ENCODE assay signal across 13 mouse cellular contexts in genomic region chr8:126542090-126542689, GRCm38 (mm10). TPM values are rescaled to one million over a fixed set of nuclear protein-coding genes. Genes with fewer than 3 reads are reported as not detected.
DNase-seq lines count a peak whose midpoint lies in the region; ATAC-seq lines count a peak whose summit lies in the region.
"Had no signal": no experiment of that assay in that cellular context is flagged by ENCODE, and none has a peak within 500 bp of the region (broad histone marks: within the 10 kb centered on the region; RNA-seq: fewer than 3 reads in every experiment).

No protein-coding gene starts in this region.

- H3K9me3 ChIP-seq in heart, embryonic 14.5 days (ENCODE audit: control insufficient read depth, low read length), result no peaks in the 10 kb centered on the region
- no peaks in the 10 kb centered on the region for H3K9me3 ChIP-seq in liver, embryonic 16.5 days (replicated peaks; ENCODE audit: control insufficient read depth, low read length)
- H3K9me3 ChIP-seq in heart, embryonic 16.5 days (replicated peaks; ENCODE audit: control insufficient read depth, low read length), result no peaks in the 10 kb centered on the region
- H3K9me3 ChIP-seq: G1E; liver, embryonic 15.5 days had no signal

- H3K4me3 ChIP-seq in heart, embryonic 14.5 days (ENCODE audit: control insufficient read depth in 1 of 2, insufficient read depth in 1 of 2, low read depth in 1 of 2, low read length in 2 of 2), result no peak overlapping the region
- H3K4me3 ChIP-seq in liver, embryonic 16.5 days (ENCODE audit: low read depth, low read length), result no peak overlapping the region
- no peak overlapping the region for H3K4me3 ChIP-seq in heart, embryonic 16.5 days (ENCODE audit: low read length)
- H3K4me3 ChIP-seq: liver, embryonic 15.5 days had no signal

- 0 out of 2 replicates have a peak overlapping the region, but pooled peaks have one; percentile 18 for H3K9ac ChIP-seq in heart, embryonic 14.5 days (ENCODE audit: low read length)
- H3K9ac ChIP-seq in liver, embryonic 16.5 days (ENCODE audit: low read depth, low read length), result no peak overlapping the region
- no peak overlapping the region for H3K9ac ChIP-seq in heart, embryonic 16.5 days (ENCODE audit: low read length)
- H3K9ac ChIP-seq: liver, embryonic 15.5 days had no signal

- peak overlapping the region; percentile 61 to 64 for H3K27ac ChIP-seq in heart, embryonic 14.5 days (replicated peaks in 1 of 2; ENCODE audit: control insufficient read depth in 1 of 2, insufficient read depth in 1 of 2, low read depth in 2 of 2, low read length in 2 of 2)
- H3K27ac ChIP-seq in liver, embryonic 16.5 days (ENCODE audit: low read length), result peak overlapping the region; percentile 7; the same call in 1 of the 2 replicates
- peak overlapping the region; percentile 52 for H3K27ac ChIP-seq in heart, embryonic 16.5 days (ENCODE audit: low read length)
- H3K27ac ChIP-seq: liver, embryonic 15.5 days; macrophage had no signal

- peaks cover 36 to 49% of the 10 kb centered on the region in 2 experiments for H3K4me1 ChIP-seq in heart, embryonic 14.5 days (ENCODE audit: control insufficient read depth in 2 of 2, insufficient read depth in 2 of 2, low read length in 2 of 2)
- H3K4me1 ChIP-seq in liver, embryonic 16.5 days (ENCODE audit: control insufficient read depth, low read depth, low read length), result peaks cover 4% of the 10 kb centered on the region; the same call in 1 of the 2 replicates
- H3K4me1 ChIP-seq in heart, embryonic 16.5 days (ENCODE audit: control insufficient read depth, insufficient read depth, low read length), result peaks cover 47% of the 10 kb centered on the region

- H3K36me3 ChIP-seq in heart, embryonic 14.5 days (ENCODE audit: control insufficient read depth, insufficient read depth, low read length), result no peaks in the 10 kb centered on the region
- no peaks in the 10 kb centered on the region for H3K36me3 ChIP-seq in liver, embryonic 16.5 days (ENCODE audit: control insufficient read depth, insufficient read depth)
- no peaks in the 10 kb centered on the region for H3K36me3 ChIP-seq in heart, embryonic 16.5 days (ENCODE audit: control insufficient read depth, insufficient read depth)
- H3K36me3 ChIP-seq: G1E; liver, embryonic 15.5 days had no signal

- ATAC-seq in heart, embryonic 14.5 days (ENCODE audit: insufficient number of reproducible peaks, insufficient read depth, low FRiP score, low read depth), result no peak
- ATAC-seq in liver, embryonic 16.5 days (ENCODE audit: low read depth), result no peak
- ATAC-seq in heart, embryonic 16.5 days (replicated peaks; ENCODE audit: extremely low read depth, insufficient read depth, low FRiP score), result no peak
- no peak for ATAC-seq in erythroid progenitor cell, adult 5-6 weeks (replicated peaks; ENCODE audit: low FRiP score, poor library complexity, severe bottlenecking)
- ATAC-seq: forebrain, embryonic 16.5 days had no signal

- H3K4me2 ChIP-seq in heart, embryonic 14.5 days (ENCODE audit: low read length), result no peak overlapping the region
- no peak overlapping the region for H3K4me2 ChIP-seq in liver, embryonic 16.5 days (ENCODE audit: low read depth, low read length)
- H3K4me2 ChIP-seq in heart, embryonic 16.5 days (ENCODE audit: low read depth, low read length), result no peak overlapping the region
- H3K4me2 ChIP-seq: liver, embryonic 15.5 days had no signal

- peak; percentile 21 for DNase-seq in cerebellum, adult 9-10 months
- no peak for DNase-seq in cerebellum, adult 8-10 months
- no peak for DNase-seq in heart, adult 9 months (ENCODE audit: low spot score in 2 of 2)
- DNase-seq in liver, result no peak
- DNase-seq: kidney, postnatal 4 days had no signal

- no peaks in the 10 kb centered on the region for H3K27me3 ChIP-seq in heart, embryonic 14.5 days (ENCODE audit: control insufficient read depth, insufficient read depth, low read length)
- no peaks in the 10 kb centered on the region for H3K27me3 ChIP-seq in liver, embryonic 16.5 days (ENCODE audit: control insufficient read depth, insufficient read depth, low read depth, low read length)
- H3K27me3 ChIP-seq in heart, embryonic 16.5 days (ENCODE audit: control insufficient read depth, insufficient read depth, low read length), result no peaks in the 10 kb centered on the region
- H3K27me3 ChIP-seq: liver, embryonic 15.5 days had no signal

- WGBS in heart, embryonic 14.5 days, result 50% methylated on average over 10 of the region's 10 CpGs
- 47% methylated on average over 10 of the region's 10 CpGs for WGBS in liver, embryonic 16.5 days (ENCODE audit: insufficient replicate concordance)
- WGBS in heart, embryonic 16.5 days, result 60% methylated on average over 10 of the region's 10 CpGs

RNA-seq across cellular contexts. Expression of gene Irf2bp2, which starts 51.6 kb away (rescaled TPM):
- 8.1 and 9.1 TPM in 2 replicates for polyA plus RNA-seq in heart, embryonic 14.5 days (2014; fragmentation: Nextera tagmentation; extraction: Ambion mirVana)
- 3.3 TPM in 2 replicates for polyA plus RNA-seq in liver, embryonic 16.5 days (2015; fragmentation: Nextera tagmentation; extraction: Ambion mirVana)
- 9.1 and 9.8 TPM in 2 replicates for polyA plus RNA-seq in heart, embryonic 16.5 days (2015; fragmentation: Nextera tagmentation; extraction: Ambion mirVana)
- 19.8 and 24.7 TPM in 2 replicates for total RNA-seq in erythroid progenitor cell, adult 5-6 weeks (2015; ENCODE audit: low replicate concordance)
- total RNA-seq in erythroid progenitor cell, adult 5-6 weeks (2017; ENCODE audit: low replicate concordance), result 8.8 and 18.0 TPM in 2 replicates

Comparison
In these comparisons a context has a peak if more than half of its experiments do, and no peak if none do; other contexts are left out.
1. H3K27ac ChIP-seq: peak in every context shown above with its lines; median percentile 62 in heart, embryonic 14.5 days; 52 in heart, embryonic 16.5 days; 7 in liver, embryonic 16.5 days.